Mouse (Mus musculus): ENCODE results near the gene Rhbg.
A peak's percentile ranks its signal among the peaks of the same experiment; 100 is the strongest.

Rhbg gene

GRCm38 (mm10) chr3:88255950-88256349, 1.4 kb upstream of the Rhbg start:
- no peak for DNase-seq

DNA sequence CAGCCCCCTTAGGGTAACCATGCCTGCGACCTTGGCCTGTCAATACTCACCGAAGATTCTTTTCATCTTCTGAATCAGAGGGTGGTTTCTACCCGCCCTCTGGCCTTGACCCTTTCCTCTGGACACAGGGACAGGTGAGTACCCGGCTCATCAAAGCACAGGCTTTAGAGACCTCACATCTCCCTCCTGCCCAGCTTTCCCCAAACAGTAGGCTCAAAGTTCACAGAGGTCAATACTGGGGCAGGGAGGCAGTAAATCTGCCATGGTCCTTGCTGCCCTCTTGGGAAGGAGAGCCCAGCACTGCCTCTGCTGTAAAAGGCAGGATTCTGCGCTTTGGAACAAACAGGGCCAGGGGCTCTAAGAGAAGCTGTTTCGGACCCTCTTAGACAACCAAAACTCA, 1.8 kb downstream of the Rhbg start:
- DNase-seq, result no peak

GRCm38 (mm10) chr3:88248406-88248805, 6.1 kb downstream of the Rhbg start:
- peak; percentile 4 for DNase-seq

GRCm38 (mm10) chr3:88247666-88248065, 6.8 kb downstream of the Rhbg start:
- DNase-seq, result no peak

DNA sequence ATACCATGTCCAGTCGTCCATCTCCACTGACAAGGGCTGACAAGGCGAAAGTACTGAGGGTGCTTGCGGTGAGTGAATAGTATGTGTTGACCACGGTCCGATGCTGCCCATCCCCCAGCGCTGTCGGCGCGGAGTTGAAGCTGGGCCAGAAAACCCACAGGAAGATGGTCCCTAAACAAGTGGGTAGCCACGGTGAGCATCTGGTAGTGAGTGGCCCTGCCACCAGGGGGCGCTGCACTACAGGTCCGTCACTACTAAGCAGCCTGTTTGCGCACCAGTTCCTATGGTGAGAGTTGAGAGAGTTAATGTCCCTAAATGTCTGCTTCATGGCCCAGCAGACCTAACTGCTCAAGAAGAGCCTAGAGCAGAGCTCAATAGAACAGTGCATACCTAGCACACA, 8.7 kb downstream of the Rhbg start:
- DNase-seq, result peak; percentile 74

- DNase-seq, result peak; percentile 14
These were observed 10.4 kb downstream of the Rhbg start for GRCm38 (mm10) chr3:88244071-88244470.

GRCm38 (mm10) chr3:88242531-88242930, 12.0 kb downstream of the Rhbg start:
- peak; percentile 70 for DNase-seq

DNA sequence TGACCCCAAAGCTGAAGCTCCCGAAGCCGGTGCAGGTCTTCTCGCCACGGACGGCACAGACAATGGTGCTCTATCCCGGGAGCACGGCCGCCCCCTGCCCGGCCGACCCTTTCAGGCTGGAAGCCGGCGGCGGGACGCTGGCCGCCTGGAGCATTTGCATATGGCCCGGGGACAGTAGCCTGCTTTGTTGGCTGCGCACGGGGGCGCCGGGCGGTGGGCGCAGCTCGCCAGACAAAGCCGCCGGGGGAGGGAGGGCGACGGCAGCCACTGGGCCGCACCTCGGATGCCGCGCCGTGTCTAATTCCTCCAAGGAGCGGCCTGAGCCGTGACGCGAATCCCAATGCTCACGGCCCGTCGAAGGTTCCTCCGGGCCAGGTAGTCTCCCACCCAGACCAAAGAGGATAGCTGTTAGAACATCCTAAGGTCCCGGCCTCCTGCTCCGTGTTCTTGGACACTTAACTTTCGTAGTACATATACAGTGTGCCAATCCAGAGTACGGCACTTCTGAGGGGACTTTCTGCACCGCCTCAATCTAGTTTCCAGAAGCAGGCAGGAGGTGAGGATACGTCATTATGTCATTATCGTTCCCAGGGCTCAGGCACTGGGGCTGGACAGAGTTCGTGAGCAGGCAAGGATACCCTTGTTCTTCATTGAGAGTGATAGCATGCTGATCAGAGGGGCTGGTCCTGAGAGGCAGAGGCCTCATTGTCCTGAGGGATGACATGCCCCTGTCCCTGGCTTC, 13.3 kb downstream of the Rhbg start:
- DNase-seq, result peak; percentile 2

DNA sequence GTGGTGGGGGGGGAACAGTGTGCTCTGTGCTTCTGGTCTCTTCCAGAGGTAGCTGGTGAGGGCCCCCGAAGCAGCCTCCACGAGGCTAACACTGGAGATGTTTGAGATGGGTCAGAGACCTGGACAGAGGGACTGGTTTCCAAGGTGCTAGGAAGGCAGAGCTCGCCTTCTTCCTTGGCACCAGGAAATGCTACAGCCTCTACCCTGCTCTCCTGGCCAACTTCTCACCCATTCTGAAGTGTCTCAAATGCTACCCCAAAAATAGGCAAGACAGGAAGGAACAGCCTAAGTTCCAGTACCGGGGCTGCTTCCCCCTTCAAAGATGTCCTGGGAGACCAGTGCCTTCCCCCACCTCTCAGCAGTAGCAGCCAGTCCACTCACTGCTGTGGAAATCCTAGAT, 15.1 kb downstream of the Rhbg start:
- peak; percentile 42 for DNase-seq

- peak; percentile 42 for DNase-seq
These were observed 15.6 kb downstream of the Rhbg start for GRCm38 (mm10) chr3:88238866-88239391.

- DNase-seq, result peak; percentile 4
These were observed 16.8 kb downstream of the Rhbg start for GRCm38 (mm10) chr3:88237556-88238194.

DNA sequence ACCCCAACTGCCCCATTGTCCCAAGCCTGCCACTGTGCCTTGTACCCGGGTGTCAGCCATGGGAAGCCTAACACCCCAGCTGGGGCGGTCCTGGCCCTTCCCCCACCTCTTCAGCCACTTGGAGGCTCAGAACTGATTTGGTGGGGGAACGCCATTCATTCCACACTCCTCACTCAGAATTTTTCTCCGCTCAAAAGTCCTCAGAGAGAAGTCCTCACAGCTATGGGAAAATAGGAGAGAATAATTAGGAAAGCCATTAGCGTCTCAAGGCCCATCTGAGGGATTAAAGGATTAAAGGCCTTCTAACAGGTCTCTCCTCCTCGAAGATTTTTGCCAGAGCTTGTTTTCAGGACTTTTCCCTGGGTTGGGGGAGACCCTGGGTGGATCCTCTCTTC, 17.4 kb downstream of the Rhbg start:
- DNase-seq, result no peak

- DNase-seq, result no peak
These were observed 18.9 kb downstream of the Rhbg start for GRCm38 (mm10) chr3:88235616-88236015.

DNA sequence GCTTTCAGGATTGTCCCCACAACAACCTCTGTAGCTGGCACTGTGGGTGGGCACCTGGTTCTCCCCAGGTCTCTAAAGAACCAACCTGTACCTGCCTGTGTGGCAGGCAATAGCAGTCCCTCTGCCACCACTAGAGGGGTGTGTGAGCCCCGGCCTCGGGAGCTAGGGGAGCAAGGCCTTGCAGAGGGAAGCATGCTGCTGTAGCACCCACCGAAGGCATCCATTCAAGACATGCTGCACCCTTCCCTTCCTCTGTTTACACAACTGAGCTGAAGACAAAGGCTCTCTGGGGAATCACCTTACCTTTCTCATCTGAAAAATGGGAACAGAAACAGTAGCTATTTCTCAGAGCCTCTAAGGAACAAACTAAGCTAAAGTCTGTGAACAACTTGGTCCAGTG, 19.3 kb downstream of the Rhbg start:
- peak; percentile 12 for DNase-seq

DNA sequence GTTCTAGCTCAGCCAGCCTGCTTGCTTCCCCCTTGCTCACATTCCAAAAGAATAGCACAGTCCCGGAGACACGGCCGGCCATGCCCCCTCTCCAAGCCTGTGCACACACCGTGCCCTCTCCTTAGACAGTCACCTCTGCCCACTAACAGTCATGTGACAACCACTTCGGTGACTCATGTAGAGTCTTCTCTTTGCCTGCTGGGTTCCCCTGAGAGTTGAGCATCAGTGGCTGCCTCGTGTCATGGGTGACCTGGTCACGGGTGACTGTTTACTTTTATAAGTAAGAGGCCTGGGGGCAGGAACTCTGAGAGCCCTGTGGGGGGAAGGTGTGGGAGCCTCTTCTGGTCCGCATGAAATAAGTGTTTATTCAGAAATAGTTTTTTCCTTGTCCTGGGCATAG, 20.5 kb downstream of the Rhbg start:
- DNase-seq, result no peak

DNA sequence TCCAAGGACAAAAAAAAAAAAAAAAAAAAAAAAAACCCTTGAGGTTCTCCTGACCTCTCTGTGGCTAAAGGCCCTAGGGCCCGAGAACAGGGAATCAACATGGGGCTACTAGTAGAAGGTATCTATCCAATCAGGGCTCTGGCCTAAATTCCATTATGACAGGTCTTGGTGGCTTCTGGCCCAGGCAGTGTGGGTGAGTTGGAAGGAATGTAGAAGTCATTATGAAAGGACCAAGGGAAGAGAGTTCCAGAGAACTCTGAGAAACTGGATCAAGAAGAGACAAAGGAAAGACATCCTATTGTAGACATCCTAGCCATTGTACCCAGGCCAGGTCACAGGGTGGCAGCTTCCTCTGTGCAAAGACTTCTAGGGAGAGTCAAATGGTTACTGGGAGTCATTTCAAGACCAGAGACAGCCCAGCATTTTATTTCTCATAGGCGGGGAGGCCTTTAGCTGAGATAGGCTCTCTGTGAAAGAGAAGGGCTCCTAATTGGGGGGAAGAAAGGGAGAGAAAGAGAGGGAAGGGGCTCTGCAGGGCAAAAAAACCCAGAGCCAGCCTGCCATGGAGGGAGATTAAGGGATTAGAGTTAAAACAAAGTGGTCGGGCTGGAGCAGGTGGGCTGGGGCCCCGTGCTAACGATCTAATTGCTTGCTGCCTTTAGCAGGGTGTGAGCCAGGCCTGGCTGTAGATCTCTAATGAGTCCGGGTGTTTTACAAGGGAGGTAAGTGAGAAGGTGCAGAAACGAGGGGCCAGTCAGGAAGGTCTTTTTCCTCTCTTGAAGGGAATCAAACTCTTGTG, 21.5 kb downstream of the Rhbg start:
- peak; percentile 3 for DNase-seq

- peak; percentile 87 for DNase-seq
These were observed 22.2 kb downstream of the Rhbg start for GRCm38 (mm10) chr3:88232301-88232702.

- no peak for DNase-seq
These were observed 23.4 kb downstream of the Rhbg start for GRCm38 (mm10) chr3:88231061-88231641.

DNA sequence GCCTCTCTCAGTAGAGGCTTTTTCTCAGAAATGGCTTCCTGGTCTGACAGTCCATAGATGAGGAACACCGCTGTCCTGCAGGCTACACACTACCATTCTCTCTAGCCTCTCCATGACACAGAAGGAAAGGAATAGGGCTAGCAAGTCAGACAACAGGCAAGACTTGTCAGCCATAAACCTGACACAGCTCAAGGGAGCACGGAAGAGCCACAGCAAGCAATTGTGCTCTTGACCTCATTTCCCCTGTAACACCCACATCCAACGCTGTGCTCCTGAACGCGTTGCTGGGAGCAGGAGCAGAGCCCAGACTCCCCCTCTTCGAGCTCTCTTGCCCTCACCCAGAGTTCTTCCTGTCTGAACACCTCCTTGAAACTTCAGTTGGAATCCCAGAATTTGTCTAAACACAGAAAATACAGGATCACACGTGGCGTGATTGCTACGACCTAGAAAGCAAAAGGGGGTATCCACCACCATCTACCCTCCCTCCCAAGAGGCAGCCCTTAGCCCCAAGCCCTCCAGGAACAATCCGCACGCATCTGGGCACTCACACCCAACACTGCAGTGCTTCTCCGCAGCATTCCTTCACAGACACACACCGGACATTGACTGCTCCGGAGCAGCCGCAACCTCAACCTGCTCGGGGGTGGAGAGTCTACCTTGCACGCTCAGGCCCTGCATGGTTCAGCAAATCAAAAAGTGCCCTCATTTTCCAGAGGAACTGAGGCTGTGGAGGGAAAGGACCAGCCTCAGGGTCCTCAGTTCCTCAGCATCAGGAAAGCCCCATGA, 24.1 kb downstream of the Rhbg start:
- no peak for DNase-seq

DNA sequence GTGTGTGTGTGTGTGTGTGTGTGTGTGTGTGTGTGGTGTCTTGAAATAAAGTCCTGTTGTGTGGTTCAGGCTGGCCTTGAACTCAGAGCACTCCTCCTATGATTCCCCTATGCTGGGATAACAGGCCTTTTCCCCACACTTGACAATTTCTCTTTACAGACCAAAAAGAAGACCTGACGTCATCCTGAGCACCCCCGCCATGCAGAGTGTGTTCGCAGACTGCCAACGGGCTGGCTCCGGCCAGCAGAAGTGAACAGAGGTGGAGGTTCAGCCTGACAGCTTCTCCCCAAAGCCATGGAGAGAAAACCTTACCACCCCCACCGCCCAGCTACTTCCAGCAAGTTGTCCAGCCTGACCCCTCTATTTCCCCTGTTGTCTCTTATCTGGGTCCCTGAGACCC, 25.0 kb downstream of the Rhbg start:
- no peak for DNase-seq

- no peak for DNase-seq
These were observed 25.6 kb downstream of the Rhbg start for GRCm38 (mm10) chr3:88228906-88229305.

GRCm38 (mm10) chr3:88227976-88228375, 26.5 kb downstream of the Rhbg start:
- no peak for DNase-seq
